Mouse (Mus musculus) heart, postnatal 0 days (tissue): ENCODE results near the gene Yaf2. TPM values are rescaled to one million over a fixed set of nuclear protein-coding genes. Genes with fewer than 3 reads are reported as not detected.

Source experiments
- ATAC-seq: fragments of 200-750 bp; cut with Nextera tagmentation; 2 replicates; pipeline ENCODE4 v1.8.0; 2017; ENCODE audit warnings: low read depth, moderate number of reproducible peaks, moderate library complexity; ENCODE audit not compliant: insufficient read depth
- DNase-seq: peaks from one replicate; pipeline ENCODE4 v3.0.0-alpha.2; 2016; ENCODE audit warnings: low spot score
- H3K27ac ChIP-seq: fragments of 300-500 bp; sonication (generic); 2 replicates; pipeline ENCODE4 v1.5.1; 2014; ENCODE audit warnings: low read depth, mild to moderate bottlenecking
- H3K27me3 ChIP-seq: fragments of 300-500 bp; sonication (generic); 2 replicates; pipeline ENCODE4 v1.6.1; 2014; ENCODE audit warnings: low read length, mixed read lengths; ENCODE audit not compliant: control insufficient read depth, insufficient read depth
- H3K36me3 ChIP-seq: fragments of 300-500 bp; sonication (generic); replicated peaks from 2 replicates; pipeline ENCODE4 v1.6.1; 2014; ENCODE audit warnings: low read length, mixed read lengths; ENCODE audit not compliant: control insufficient read depth, insufficient read depth
- H3K4me1 ChIP-seq: fragments of 300-500 bp; sonication (generic); 2 replicates; pipeline ENCODE4 v1.6.1; 2014; ENCODE audit warnings: antibody characterized with exemption; ENCODE audit not compliant: control insufficient read depth, insufficient read depth
- H3K4me2 ChIP-seq: fragments of 300-500 bp; sonication (generic); 2 replicates; pipeline ENCODE4 v1.6.1; 2014; ENCODE audit warnings: low read depth, mild to moderate bottlenecking, low read length, moderate library complexity
- H3K4me3 ChIP-seq: fragments of 300-500 bp; sonication (generic); 2 replicates; pipeline ENCODE4 v1.5.1; 2014; ENCODE audit warnings: low read depth, low read length
- H3K9ac ChIP-seq: fragments of 300-500 bp; sonication (generic); replicated peaks from 2 replicates; pipeline ENCODE4 v1.6.1; 2014; ENCODE audit warnings: low read depth, low read length, mixed read lengths
- H3K9me3 ChIP-seq: fragments of 300-500 bp; sonication (generic); replicated peaks from 2 replicates; pipeline ENCODE4 v1.6.1; 2016; ENCODE audit warnings: low read length; ENCODE audit not compliant: control insufficient read depth
- CTCF ChIP-seq: IDR thresholded peaks from 2 replicates; pipeline ENCODE4 v1.5.1; 2016; ENCODE audit warnings: antibody characterized with exemption, control low read depth, low read depth
- EP300 ChIP-seq: IDR thresholded peaks from 2 replicates; pipeline ENCODE4 v1.6.1; 2016; ENCODE audit warnings: antibody characterized with exemption, low read depth
- WGBS: fragments of 180-500 bp; shearing (Covaris S2); extraction: QIAGEN DNeasy Blood & Tissue Kit; methylation state at CpG from one replicate; pipeline ENCODE4 v1.1.7; 2014; 5-methylcytosine and 5-hydroxymethylcytosine counted together
- polyA plus RNA-seq: library from polyadenylated mRNA; unstranded; fragments of >200 nt; fragmentation: Nextera tagmentation; extraction: Ambion mirVana; gene quantifications from 2 replicates; pipeline ENCODE4 v1.2.1, GENCODE M21; 2015
- total RNA-seq: library from RNA; depleted of rRNA; stranded (reverse); fragments of >200 nt; gene quantifications from 2 replicates; pipeline ENCODE4 v1.2.3, GENCODE M21; 2014; ENCODE audit warnings: low replicate concordance

The Yaf2 gene
- total and polyA plus RNA-seq, 2 experiments from 2014 or later = 47.1 to 68.5 TPM

DNA sequence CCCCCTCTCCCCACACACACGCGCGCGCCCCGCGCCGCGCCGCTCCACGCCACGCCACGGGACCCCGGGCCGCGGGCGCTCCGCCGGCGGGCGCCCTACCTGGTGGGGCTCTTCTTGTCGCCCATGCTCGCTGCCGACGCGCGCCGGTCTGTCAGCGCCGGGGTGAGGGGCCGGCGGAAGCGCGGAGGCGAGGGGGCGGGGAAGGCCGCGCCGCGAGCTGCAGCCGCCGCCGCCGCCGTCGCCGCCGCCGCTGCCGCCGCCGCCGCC is 144 bp downstream of the Yaf2 start:
- DNase-seq (no peak), ATAC-seq (no peak)
- Histone ChIP-seq H3K27me3 (no peaks in the 10 kb centered on the region), H3K9ac (peak overlapping the region; percentile 79), H3K4me2 (peak overlapping the region; percentile 81), H3K4me3 (peak overlapping the region; percentile 77), H3K27ac (peak overlapping the region; percentile 93), H3K36me3 (no peaks in the 10 kb centered on the region), H3K9me3 (no peaks in the 10 kb centered on the region), H3K4me1 (0 out of 2 replicates have a peak, but pooled peaks cover 6% of the 10 kb centered on the region)
- under 1% methylated on average over 22 of the region's 52 CpGs for WGBS
- TF ChIP-seq CTCF = no peak
- no peak for TF ChIP-seq EP300

DNA sequence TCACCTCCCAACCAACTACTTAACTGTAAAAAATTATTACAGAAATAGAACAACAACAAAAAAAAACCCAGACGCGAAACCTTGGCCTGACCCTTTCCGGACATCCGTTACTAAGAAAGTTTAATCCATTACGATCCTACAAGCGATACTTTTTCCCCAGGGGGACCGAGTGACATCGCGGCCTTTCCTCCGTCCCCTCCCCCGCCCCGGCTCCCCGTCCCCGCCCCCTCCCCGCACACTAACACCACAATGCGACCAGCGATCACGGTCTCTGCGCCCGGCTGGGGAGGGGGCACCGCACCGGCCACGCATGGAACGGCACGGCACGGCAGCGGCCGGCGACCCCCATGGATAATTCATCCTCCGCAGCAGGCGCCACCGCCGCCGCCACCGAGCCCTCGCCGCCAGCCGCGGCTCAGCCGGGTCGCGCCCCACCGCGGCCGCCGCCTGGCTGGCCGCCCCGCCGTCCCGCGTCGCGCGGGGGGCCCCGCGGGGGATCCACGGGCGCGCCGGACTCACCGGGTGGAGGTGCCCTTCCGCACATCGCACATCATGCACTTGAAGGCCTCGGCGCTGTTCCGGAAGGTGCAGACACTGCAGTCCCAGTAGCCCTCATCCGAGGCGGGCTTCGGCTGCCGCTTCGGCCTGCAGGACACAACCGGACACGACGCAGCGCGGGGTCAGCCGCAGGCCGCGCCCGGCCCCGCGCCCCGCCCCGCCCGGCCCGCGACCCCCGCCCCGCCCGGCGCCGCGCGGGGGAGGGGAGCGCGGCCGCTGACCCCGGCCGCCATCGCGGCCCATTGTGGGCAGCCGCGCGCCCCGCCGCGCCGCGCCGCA is 696 bp downstream of the Yaf2 start:
- no peaks in the 10 kb centered on the region for H3K9me3 ChIP-seq
- peak overlapping the region; percentile 77 for H3K4me3 ChIP-seq
- H3K4me2 ChIP-seq = peak overlapping the region; percentile 81
- TF ChIP-seq CTCF = no peak
- no peak for TF ChIP-seq EP300
- H3K36me3 ChIP-seq = no peaks in the 10 kb centered on the region
- peak; percentile 62 for ATAC-seq
- peak overlapping the region; percentile 79 for H3K9ac ChIP-seq
- peak overlapping the region; percentile 93 for H3K27ac ChIP-seq
- peak; percentile 54 for DNase-seq
- no peaks in the 10 kb centered on the region for H3K27me3 ChIP-seq
- 0 out of 2 replicates have a peak, but pooled peaks cover 6% of the 10 kb centered on the region for H3K4me1 ChIP-seq
- WGBS = under 1% methylated on average over 68 of the region's 110 CpGs

DNA sequence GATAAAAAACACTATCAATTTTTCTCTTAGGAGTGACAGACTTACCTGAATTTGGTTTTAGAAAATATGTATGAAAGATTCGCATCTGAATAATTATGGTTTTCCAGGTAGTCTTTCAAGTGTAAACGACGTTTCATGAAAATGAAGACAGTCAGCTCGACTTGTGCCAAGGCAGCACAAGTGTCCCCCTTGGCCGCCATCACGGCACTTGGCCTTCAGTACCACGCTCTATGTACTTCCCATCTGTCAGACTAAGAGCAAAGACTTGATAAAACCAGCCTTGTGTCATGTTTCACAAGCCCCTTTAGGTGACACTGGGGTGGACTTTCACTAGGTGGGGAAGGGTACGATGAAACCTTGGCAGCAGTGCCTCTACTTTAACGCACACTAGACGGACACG is 5.5 kb downstream of the Yaf2 start:
- Histone ChIP-seq H3K4me2 (no peak overlapping the region), H3K36me3 (no peaks in the 10 kb centered on the region), H3K9me3 (no peaks in the 10 kb centered on the region), H3K9ac (no peak overlapping the region), H3K27ac (no peak overlapping the region), H3K4me1 (peaks cover 15% of the 10 kb centered on the region; the same call in 1 of the 2 replicates), H3K4me3 (no peak overlapping the region), H3K27me3 (no peaks in the 10 kb centered on the region)
- DNase-seq (no peak), ATAC-seq (no peak)
- TF ChIP-seq CTCF (no peak), EP300 (no peak)
- 85% methylated on average over 11 of the region's 11 CpGs for WGBS

DNA sequence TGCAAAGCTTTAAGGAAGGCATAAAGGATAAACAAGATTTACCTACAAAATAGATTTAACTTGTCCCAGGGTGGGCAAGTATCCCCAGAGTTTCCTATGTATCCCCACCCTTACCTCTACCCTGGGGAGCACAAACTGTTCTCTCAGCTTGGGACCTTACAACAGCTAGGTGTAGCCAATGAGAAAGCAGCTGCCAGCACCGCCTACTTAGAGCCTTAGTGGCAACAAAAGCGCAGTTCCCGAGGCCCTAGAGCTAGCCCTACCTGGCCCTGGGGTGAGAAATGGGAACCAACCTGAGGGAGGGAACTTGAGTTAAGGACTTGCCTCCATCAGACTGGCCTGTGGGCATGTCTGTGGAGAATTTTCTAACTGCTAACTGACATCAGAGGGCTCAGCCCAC is 9.5 kb downstream of the Yaf2 start:
- no peak for ATAC-seq
- no peak for DNase-seq
- TF ChIP-seq CTCF = no peak
- no peak for TF ChIP-seq EP300
- H3K4me3 ChIP-seq = no peak overlapping the region
- 71% methylated on average over 3 of the region's 3 CpGs for WGBS
- no peaks in the 10 kb centered on the region for H3K27me3 ChIP-seq
- H3K9ac ChIP-seq = no peak overlapping the region
- peaks cover 24% of the 10 kb centered on the region for H3K4me1 ChIP-seq
- no peaks in the 10 kb centered on the region for H3K9me3 ChIP-seq
- H3K27ac ChIP-seq = no peak overlapping the region
- H3K4me2 ChIP-seq = no peak overlapping the region
- no peaks in the 10 kb centered on the region for H3K36me3 ChIP-seq

DNA sequence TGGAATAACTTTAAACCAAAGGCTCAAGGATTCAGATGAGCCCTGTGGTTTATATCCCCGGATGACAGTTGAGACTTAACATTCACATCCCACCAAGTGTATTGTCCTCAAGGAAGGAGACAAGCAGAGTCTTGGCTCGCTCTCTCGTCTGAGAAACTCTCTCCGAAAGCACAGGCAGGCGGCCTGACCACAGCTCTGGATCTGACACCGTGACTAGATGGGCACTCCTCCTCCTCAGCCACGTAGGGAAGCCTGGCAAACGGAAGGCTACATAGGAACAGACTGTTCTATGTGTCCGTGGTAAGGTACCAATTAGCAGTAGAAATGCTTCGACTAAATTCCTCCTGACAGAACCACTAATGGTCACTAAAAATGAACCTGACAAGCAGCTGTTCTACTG is 10.1 kb downstream of the Yaf2 start:
- H3K9me3 ChIP-seq = no peaks in the 10 kb centered on the region
- 60% methylated on average over 10 of the region's 10 CpGs for WGBS
- no peak for DNase-seq
- H3K4me3 ChIP-seq = no peak overlapping the region
- H3K36me3 ChIP-seq = no peaks in the 10 kb centered on the region
- ATAC-seq = no peak
- TF ChIP-seq CTCF (no peak), EP300 (no peak)
- H3K9ac ChIP-seq = no peak overlapping the region
- no peak overlapping the region for H3K27ac ChIP-seq
- peaks cover 24% of the 10 kb centered on the region for H3K4me1 ChIP-seq
- H3K27me3 ChIP-seq = no peaks in the 10 kb centered on the region
- H3K4me2 ChIP-seq = no peak overlapping the region

DNA sequence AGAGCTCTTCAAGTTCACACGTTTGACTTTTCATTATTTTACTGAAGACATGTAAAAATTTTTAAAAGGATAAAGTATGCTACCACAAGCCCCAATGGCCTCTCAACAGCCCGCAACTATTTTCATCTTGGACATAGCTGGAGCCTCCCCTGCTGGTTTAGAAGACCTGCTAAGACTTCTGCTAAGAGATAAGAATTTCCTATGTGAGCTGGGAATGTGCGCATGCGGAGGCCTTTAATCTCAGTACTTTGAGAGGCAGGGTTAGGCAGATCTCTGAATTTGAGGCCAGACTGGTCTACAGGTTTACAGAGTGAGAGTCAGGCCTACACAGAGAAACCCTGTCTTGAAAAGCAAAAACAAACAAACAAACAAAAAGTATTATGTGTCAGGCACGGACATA is 11.4 kb downstream of the Yaf2 start:
- H3K4me1 ChIP-seq = peaks cover 24% of the 10 kb centered on the region
- no peak for TF ChIP-seq EP300
- H3K4me3 ChIP-seq = no peak overlapping the region
- no peaks in the 10 kb centered on the region for H3K27me3 ChIP-seq
- ATAC-seq = no peak
- H3K9me3 ChIP-seq = no peaks in the 10 kb centered on the region
- no peaks in the 10 kb centered on the region for H3K36me3 ChIP-seq
- no peak overlapping the region for H3K27ac ChIP-seq
- 21% methylated on average over 5 of the region's 5 CpGs for WGBS
- DNase-seq = no peak
- H3K9ac ChIP-seq = no peak overlapping the region
- H3K4me2 ChIP-seq = no peak overlapping the region
